In genomic region chr1:165589280-165590048, GRCm38 (mm10) we compare ENCODE assay signal across 9 mouse cellular contexts. TPM values are rescaled to one million over a fixed set of nuclear protein-coding genes. Genes with fewer than 3 reads are reported as not detected.
A peak's percentile ranks its signal among the peaks of the same experiment; 100 is the strongest.
DNase-seq lines count a peak whose midpoint lies in the region; ATAC-seq and TF ChIP-seq lines count a peak whose summit lies in the region.
"Had no signal": no experiment of that assay in that cellular context is flagged by ENCODE, and none has a peak within 500 bp of the region (broad histone marks: within the 10 kb centered on the region; RNA-seq: fewer than 3 reads in every experiment).

No protein-coding gene starts in this region.

- H3K36me3 ChIP-seq in neural tube, embryonic 11.5 days (ENCODE audit: control insufficient read depth, insufficient read depth, low read length), result peaks cover 4% of the 10 kb centered on the region
- H3K36me3 ChIP-seq in embryonic facial prominence, embryonic 15.5 days, result peaks cover 23% of the 10 kb centered on the region
- H3K36me3 ChIP-seq in limb, embryonic 15.5 days, result peaks cover 27% of the 10 kb centered on the region
- H3K36me3 ChIP-seq in stomach, postnatal 0 days (ENCODE audit: control insufficient read depth, insufficient read depth, low read length), result peaks cover 3% of the 10 kb centered on the region; the same call in 1 of the 2 replicates

- 51% methylated on average over 10 of the region's 10 CpGs for WGBS in neural tube, embryonic 11.5 days
- 36% methylated on average over 10 of the region's 10 CpGs for WGBS in embryonic facial prominence, embryonic 15.5 days
- WGBS in limb, embryonic 15.5 days, result 46% methylated on average over 10 of the region's 10 CpGs
- 31% methylated on average over 10 of the region's 10 CpGs for WGBS in stomach, postnatal 0 days

- no peak overlapping the region for H3K9ac ChIP-seq in neural tube, embryonic 11.5 days (ENCODE audit: low read length)
- H3K9ac ChIP-seq in embryonic facial prominence, embryonic 15.5 days, result no peak overlapping the region
- H3K9ac ChIP-seq in limb, embryonic 15.5 days, result no peak overlapping the region
- H3K9ac ChIP-seq in stomach, postnatal 0 days (ENCODE audit: low read length), result no peak overlapping the region
- H3K9ac ChIP-seq: limb, embryonic 13.5 days had no signal

- peak; percentile 31; the same call in 1 of the 2 replicates for TF ChIP-seq CTCF in stomach, postnatal 0 days (IDR thresholded peaks at IDR 0.05; ENCODE audit: low read depth)

- TF ChIP-seq EP300 in stomach, postnatal 0 days (optimal IDR thresholded peaks at IDR 0.05), result peak; percentile 39

- H3K4me1 ChIP-seq in neural tube, embryonic 11.5 days (ENCODE audit: control insufficient read depth, insufficient read depth, low read length), result no peaks in the 10 kb centered on the region; the same call in 1 of the 2 replicates
- peaks cover 18% of the 10 kb centered on the region for H3K4me1 ChIP-seq in embryonic facial prominence, embryonic 15.5 days
- peaks cover 6% of the 10 kb centered on the region for H3K4me1 ChIP-seq in limb, embryonic 15.5 days
- no peaks in the 10 kb centered on the region; the same call in 1 of the 2 replicates for H3K4me1 ChIP-seq in stomach, postnatal 0 days (replicated peaks; ENCODE audit: control insufficient read depth, insufficient read depth)

- no peak for ATAC-seq in neural tube, embryonic 11.5 days (ENCODE audit: insufficient read depth, low FRiP score, low TSS enrichment)
- no peak for ATAC-seq in embryonic facial prominence, embryonic 15.5 days (ENCODE audit: insufficient number of reproducible peaks, low FRiP score, low TSS enrichment, low read depth)
- no peak for ATAC-seq in limb, embryonic 15.5 days (ENCODE audit: insufficient number of reproducible peaks, low FRiP score, low TSS enrichment, low read depth)
- peak; percentile 61; the same call in 1 of the 2 replicates for ATAC-seq in stomach, postnatal 0 days (ENCODE audit: low FRiP score, low TSS enrichment)
- no peak for ATAC-seq in megakaryocyte-erythroid progenitor cell, adult 5-6 weeks (replicated peaks; ENCODE audit: low FRiP score, low TSS enrichment, poor library complexity, severe bottlenecking)

- no peak overlapping the region for H3K4me2 ChIP-seq in neural tube, embryonic 11.5 days (ENCODE audit: low read depth)
- no peak overlapping the region for H3K4me2 ChIP-seq in embryonic facial prominence, embryonic 15.5 days (replicated peaks)
- H3K4me2 ChIP-seq in limb, embryonic 15.5 days, result no peak overlapping the region
- no peak overlapping the region for H3K4me2 ChIP-seq in stomach, postnatal 0 days (replicated peaks; ENCODE audit: low read depth)
- H3K4me2 ChIP-seq: limb, embryonic 13.5 days had no signal

- DNase-seq in neural tube, embryonic 11.5 days (ENCODE audit: low spot score), result peak; percentile 37
- no peak for DNase-seq in neural tube, embryonic 10.5 days (ENCODE audit: extremely low spot score, low spot score)
- DNase-seq in heart, postnatal 25 days (ENCODE audit: low spot score), result peak; percentile 53
- no peak for DNase-seq in stomach, postnatal 0 days (ENCODE audit: low spot score)
- no peak for DNase-seq in urinary bladder, postnatal 25 days (ENCODE audit: low spot score)

- no peaks in the 10 kb centered on the region for H3K9me3 ChIP-seq in neural tube, embryonic 11.5 days (ENCODE audit: control insufficient read depth, low read length)
- H3K9me3 ChIP-seq in embryonic facial prominence, embryonic 15.5 days (replicated peaks), result no peaks in the 10 kb centered on the region
- H3K9me3 ChIP-seq in limb, embryonic 15.5 days, result no peaks in the 10 kb centered on the region
- no peaks in the 10 kb centered on the region for H3K9me3 ChIP-seq in stomach, postnatal 0 days (ENCODE audit: control insufficient read depth, low read length)
- H3K9me3 ChIP-seq: limb, embryonic 13.5 days had no signal

- intact Hi-C loops in heart, postnatal 25 days (cut with DNase I), result loop anchor here (2.0 to 10.0 kb wide), 3 partner anchors 23 to 565 kb away; no protein-coding TSS in a partner anchor

- H3K4me3 ChIP-seq in neural tube, embryonic 11.5 days (ENCODE audit: low read depth, low read length), result no peak overlapping the region
- H3K4me3 ChIP-seq in embryonic facial prominence, embryonic 15.5 days (replicated peaks), result no peak overlapping the region
- H3K4me3 ChIP-seq in limb, embryonic 15.5 days, result no peak overlapping the region
- H3K4me3 ChIP-seq in stomach, postnatal 0 days (ENCODE audit: low read depth, low read length), result no peak overlapping the region
- H3K4me3 ChIP-seq: limb, embryonic 13.5 days had no signal

- H3K27ac ChIP-seq in neural tube, embryonic 11.5 days (ENCODE audit: low read depth, low read length), result no peak overlapping the region
- H3K27ac ChIP-seq in embryonic facial prominence, embryonic 15.5 days (replicated peaks), result peak overlapping the region; percentile 52; the same call in 1 of the 2 replicates
- peak overlapping the region; percentile 50 for H3K27ac ChIP-seq in limb, embryonic 15.5 days
- peak overlapping the region; percentile 46; the same call in 1 of the 2 replicates for H3K27ac ChIP-seq in stomach, postnatal 0 days (replicated peaks)
- H3K27ac ChIP-seq: limb, embryonic 13.5 days had no signal

- H3K27me3 ChIP-seq in neural tube, embryonic 11.5 days (ENCODE audit: control insufficient read depth, insufficient read depth, low read length), result no peaks in the 10 kb centered on the region
- H3K27me3 ChIP-seq in embryonic facial prominence, embryonic 15.5 days, result no peaks in the 10 kb centered on the region
- H3K27me3 ChIP-seq in limb, embryonic 15.5 days, result no peaks in the 10 kb centered on the region
- H3K27me3 ChIP-seq in stomach, postnatal 0 days (ENCODE audit: control insufficient read depth, insufficient read depth, low read length), result no peaks in the 10 kb centered on the region
- H3K27me3 ChIP-seq: limb, embryonic 13.5 days had no signal

RNA-seq across cellular contexts. Expression of gene Mpzl1, which starts 44.9 kb away (rescaled TPM):
- polyA plus RNA-seq in neural tube, embryonic 11.5 days (2014; fragmentation: Nextera tagmentation; extraction: Ambion mirVana), result 157 and 163 TPM in 2 replicates
- polyA plus RNA-seq in embryonic facial prominence, embryonic 15.5 days (2015; fragmentation: Nextera tagmentation; extraction: Ambion mirVana), result 138 and 147 TPM in 2 replicates
- total RNA-seq in heart, postnatal 25 days (2021), result 10 to 100 TPM; 20.8 to 20.9 TPM
- polyA plus RNA-seq in limb, embryonic 15.5 days (2015; fragmentation: Nextera tagmentation; extraction: Ambion mirVana), result 165 and 169 TPM in 2 replicates
- polyA plus RNA-seq in stomach, postnatal 0 days (2015; fragmentation: Nextera tagmentation; extraction: Ambion mirVana), result 71.4 and 76.4 TPM in 2 replicates
- 0.77 and 3.5 TPM in 2 replicates for total RNA-seq in megakaryocyte-erythroid progenitor cell, adult 5-6 weeks (2014; fragmentation: Nextera tagmentation)
- total RNA-seq in megakaryocyte-erythroid progenitor cell, adult 5-6 weeks (2017), result 1.2 and 3.5 TPM in 2 replicates

Comparison
In these comparisons a context has a peak if more than half of its experiments do, and no peak if none do; other contexts are left out.
1. DNase-seq: peak in neural tube, embryonic 11.5 days (single experiment) and heart, postnatal 25 days (single experiment); none in neural tube, embryonic 10.5 days (single experiment), stomach, postnatal 0 days (single experiment) and urinary bladder, postnatal 25 days (single experiment).